Mouse (Mus musculus): ENCODE measurements around the gene Il33. TPM values are rescaled to one million over a fixed set of nuclear protein-coding genes. Genes with fewer than 3 reads are reported as not detected.
A peak's percentile ranks its signal among the peaks of the same experiment; 100 is the strongest.

Gene Il33
- total RNA-seq, 2 experiments from 2014 or later, result 4.9 to 8.3 TPM

DNA sequence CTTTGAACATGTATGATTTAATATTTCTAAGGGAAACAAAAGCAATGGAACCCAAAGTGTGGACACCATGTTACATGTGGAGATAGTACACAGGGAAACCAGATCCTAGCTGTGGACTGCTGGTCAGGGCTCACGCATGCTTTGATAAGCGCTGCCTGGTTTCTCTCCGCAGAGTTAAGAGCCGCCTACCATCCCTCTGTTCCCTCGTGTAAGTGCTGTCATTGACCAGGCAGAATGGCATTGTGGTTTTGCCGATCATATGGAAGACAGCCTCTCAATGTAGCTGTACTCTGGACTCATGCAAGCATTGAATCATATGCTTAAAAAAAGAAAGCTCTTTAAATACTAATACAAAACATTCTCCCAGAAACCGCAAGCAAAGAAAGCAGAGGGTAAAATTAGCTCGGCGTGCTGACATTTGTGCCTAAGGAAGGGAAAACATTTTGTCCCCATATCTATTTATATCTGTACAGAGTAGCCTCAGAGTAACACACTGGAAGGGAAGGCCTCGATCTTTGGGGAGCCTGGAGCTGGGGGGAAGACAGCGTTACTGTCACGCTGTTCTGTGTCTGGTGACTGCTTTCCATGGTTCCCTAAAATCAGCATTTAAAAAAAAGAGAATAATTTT, 61.7 kb downstream of the Il33 start:
- DNase-seq, result peak; percentile 31 to 39

DNA sequence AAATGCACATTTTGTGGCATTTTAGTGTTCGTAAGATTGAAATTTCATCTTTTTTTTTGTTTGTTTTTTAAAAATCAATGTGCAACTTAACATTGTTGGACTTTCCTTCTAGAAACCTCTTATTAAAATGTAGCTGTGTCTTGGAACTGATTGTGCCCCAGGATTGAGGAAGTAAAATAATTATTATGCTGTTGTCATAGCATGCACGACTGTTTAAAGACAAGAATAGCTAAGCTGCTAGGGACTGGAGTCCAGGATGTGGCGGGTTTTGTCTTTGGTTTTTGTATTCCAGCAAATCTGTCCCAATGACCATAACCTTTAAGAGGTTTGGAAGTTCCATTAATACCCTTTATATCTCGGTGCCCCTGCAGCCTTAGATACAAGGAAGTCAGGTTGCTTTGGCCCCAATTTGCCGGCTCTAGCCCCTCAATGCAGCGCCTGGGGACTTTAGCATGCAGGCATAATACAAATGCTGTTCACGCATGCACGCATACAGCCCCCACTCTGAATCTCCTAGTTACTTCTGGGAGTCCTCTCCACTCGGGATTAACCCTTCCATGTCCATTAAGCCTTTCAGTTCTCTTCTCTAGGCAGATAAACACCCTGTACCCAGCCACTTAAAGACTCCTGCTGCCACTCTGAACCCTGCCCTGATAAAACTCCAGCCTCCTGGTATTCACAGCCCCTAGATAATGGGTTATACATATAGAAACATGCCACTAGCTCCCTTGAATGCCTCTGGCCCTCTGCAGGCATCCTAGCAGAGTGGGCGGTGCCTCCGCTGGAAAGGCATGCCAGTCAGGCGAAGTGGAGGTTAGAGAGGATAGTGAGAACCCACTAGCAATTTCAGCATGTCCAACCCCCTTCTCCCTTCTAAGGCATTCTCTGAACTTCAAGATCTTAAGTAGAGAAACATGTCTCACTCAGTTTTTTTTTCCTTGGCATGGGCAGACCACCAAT, 75.8 kb downstream of the Il33 start:
- no peak for DNase-seq

GRCm38 (mm10) chr19:30001550-30001949, 76.6 kb downstream of the Il33 start:
- DNase-seq, result no peak

- DNase-seq, result no peak
These were observed 78.7 kb downstream of the Il33 start, which contains the start of gene Trpd52l3 for GRCm38 (mm10) chr19:30003621-30004020. Gene Trpd52l3, plus strand, starts transcription at chr19:30003790.

GRCm38 (mm10) chr19:30006371-30006770, 81.5 kb downstream of the Il33 start:
- no peak for DNase-seq

Other genes starting within 250 kb of the Il33 start
- 1 to 10 TPM in 1 of 2 experiments, under 1 TPM in 1; 0.60 to 1.1 TPM for gene Mlana, start 227.3 kb upstream of the Il33 start, total RNA-seq (2021)
- gene 9930021J03Rik, start 119.1 kb upstream of the Il33 start, total RNA-seq (2021), result 10 to 100 TPM; 12.9 to 13.4 TPM
- gene Ranbp6, start 112.1 kb upstream of the Il33 start, total RNA-seq (2021), result 10 to 100 TPM; 13.1 to 15.3 TPM
- not detected for gene Trpd52l3, start 78.7 kb downstream of the Il33 start, total RNA-seq (2021)
- gene Uhrf2, start 105.4 kb downstream of the Il33 start, total RNA-seq (2021), result 10 to 100 TPM; 18.8 to 24.0 TPM

Measured in heart, adult 18-20 months (tissue).